25 mouse cellular contexts compared by ENCODE assay signal in the genomic region with DNA sequence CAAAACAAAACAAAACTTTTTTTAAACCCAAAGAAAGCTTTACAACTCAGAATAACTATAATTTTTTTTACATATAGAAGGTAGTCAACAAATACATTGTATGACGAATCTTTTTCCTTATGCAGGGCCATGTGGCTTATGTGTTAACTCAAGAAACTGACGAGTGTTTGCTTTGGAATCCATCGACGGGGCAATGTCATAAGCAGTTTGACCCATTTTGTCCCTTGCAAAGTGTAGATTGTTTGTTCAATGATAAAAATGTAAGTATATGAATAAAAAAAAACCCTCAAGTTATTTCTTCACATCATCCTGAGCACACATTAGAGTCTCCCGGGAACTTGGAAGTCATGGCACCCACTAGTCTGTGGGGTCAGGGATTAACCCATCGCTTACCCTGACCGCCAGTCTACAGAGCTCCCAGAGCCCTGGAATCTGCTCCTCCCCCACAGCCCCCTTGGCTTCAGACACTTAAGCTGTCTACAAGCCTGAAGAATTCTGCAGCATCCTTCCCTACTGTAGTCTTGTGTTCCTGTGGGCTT.
"Had no signal": no experiment of that assay in that cellular context is flagged by ENCODE, and none has a peak within 500 bp of the region (broad histone marks: within the 10 kb centered on the region; RNA-seq: fewer than 3 reads in every experiment).

No protein-coding gene starts in this region.

- ATAC-seq: forebrain, embryonic 15.5 days; forebrain, postnatal 0 days; hindbrain, postnatal 0 days; intestine, embryonic 16.5 days had no signal

- H3K36me3 ChIP-seq: forebrain, embryonic 15.5 days; heart, embryonic 10.5 days; heart, embryonic 13.5 days; heart, embryonic 15.5 days; hindbrain, embryonic 13.5 days; hindbrain, embryonic 15.5 days; kidney, embryonic 15.5 days; limb, embryonic 13.5 days had no signal

- H3K27ac ChIP-seq: forebrain, embryonic 15.5 days; heart, embryonic 10.5 days; heart, embryonic 13.5 days; heart, embryonic 15.5 days; hindbrain, embryonic 13.5 days; hindbrain, embryonic 15.5 days; hindbrain, postnatal 0 days; kidney, embryonic 15.5 days; kidney, postnatal 0 days; limb, embryonic 13.5 days had no signal

- H3K4me3 ChIP-seq: forebrain, embryonic 15.5 days; heart, embryonic 10.5 days; heart, embryonic 13.5 days; heart, embryonic 15.5 days; hindbrain, embryonic 13.5 days; hindbrain, embryonic 15.5 days; kidney, embryonic 15.5 days; limb, embryonic 13.5 days had no signal

- H3K4me1 ChIP-seq: forebrain, embryonic 15.5 days; hindbrain, embryonic 13.5 days; hindbrain, embryonic 15.5 days; kidney, embryonic 15.5 days had no signal

- H3K27me3 ChIP-seq: forebrain, embryonic 15.5 days; heart, embryonic 15.5 days; hindbrain, embryonic 13.5 days; hindbrain, embryonic 15.5 days; limb, embryonic 13.5 days had no signal

- H3K9me3 ChIP-seq: forebrain, embryonic 15.5 days; heart, embryonic 10.5 days; heart, embryonic 13.5 days; heart, embryonic 15.5 days; hindbrain, embryonic 13.5 days; hindbrain, embryonic 15.5 days; kidney, embryonic 15.5 days; limb, embryonic 13.5 days had no signal

- H3K9ac ChIP-seq: forebrain, embryonic 15.5 days; forebrain, postnatal 0 days; heart, embryonic 13.5 days; heart, embryonic 15.5 days; hindbrain, embryonic 13.5 days; hindbrain, embryonic 15.5 days; kidney, embryonic 15.5 days; limb, embryonic 13.5 days had no signal

- DNase-seq: forebrain, postnatal 0 days; gastrocnemius, postnatal 14 days; gastrocnemius, postnatal 36 days; heart, adult 18-20 months; heart, postnatal 14 days; heart, postnatal 36 days; kidney, adult 11 months; kidney, adult 2 months; kidney, adult 9 months; kidney, postnatal 14 days; kidney, postnatal 36 days; layer of hippocampus, adult 9-11 months; layer of hippocampus, postnatal 36 days; left cerebral cortex, postnatal 4 days had no signal

- H3K4me2 ChIP-seq: forebrain, embryonic 15.5 days; heart, embryonic 13.5 days; heart, embryonic 15.5 days; hindbrain, embryonic 13.5 days; hindbrain, embryonic 15.5 days; kidney, embryonic 15.5 days; limb, embryonic 13.5 days had no signal
